Mouse (Mus musculus): ENCODE results near the gene Rusc2. TPM values are rescaled to one million over a fixed set of nuclear protein-coding genes. Genes with fewer than 3 reads are reported as not detected.

The Rusc2 gene
- total RNA-seq (2023; ENCODE audit: inconsistent age) = 1.0 to 1.5 TPM in 2 of 4 replicates, not detected in the others

DNA sequence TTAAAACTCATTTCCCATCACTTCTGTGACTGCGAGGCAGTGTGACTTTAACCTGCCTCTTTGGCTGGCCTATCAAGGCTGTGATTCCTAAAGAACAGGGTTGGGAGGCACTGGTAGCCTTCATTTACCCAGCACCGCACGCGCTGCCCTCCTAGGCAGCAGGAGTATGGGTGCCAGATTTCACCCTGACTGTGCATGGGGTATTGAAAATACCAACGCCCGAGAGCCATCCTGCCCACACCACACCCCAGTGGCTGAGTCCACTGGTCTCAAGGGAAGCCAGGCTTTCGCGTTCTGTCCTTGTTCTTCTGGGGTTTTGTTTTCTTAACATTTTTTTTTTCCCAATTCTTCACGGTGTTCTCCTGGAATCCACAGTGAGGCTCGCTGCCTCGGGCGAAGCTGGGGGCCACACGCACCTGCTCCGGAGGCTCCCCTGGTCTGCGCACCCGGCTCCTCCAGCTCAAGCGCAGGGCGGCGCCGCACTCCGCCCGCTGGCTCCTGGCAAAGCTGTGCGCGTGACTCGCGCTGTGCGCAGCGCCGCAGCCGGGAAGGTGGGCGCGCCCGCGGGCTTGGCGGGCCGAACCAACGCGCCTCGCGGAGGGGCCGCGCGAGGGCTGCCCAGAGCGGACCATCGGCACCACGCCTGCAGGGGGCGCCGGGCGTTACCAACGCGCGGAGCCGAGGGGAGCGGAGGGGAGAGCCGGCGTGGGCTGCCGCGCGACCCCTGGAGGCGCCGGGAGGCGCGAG, at the start of gene Rusc2:
Rusc2 (plus strand) TSS at position 572 of the 747 bp plus-strand sequence.

DNA sequence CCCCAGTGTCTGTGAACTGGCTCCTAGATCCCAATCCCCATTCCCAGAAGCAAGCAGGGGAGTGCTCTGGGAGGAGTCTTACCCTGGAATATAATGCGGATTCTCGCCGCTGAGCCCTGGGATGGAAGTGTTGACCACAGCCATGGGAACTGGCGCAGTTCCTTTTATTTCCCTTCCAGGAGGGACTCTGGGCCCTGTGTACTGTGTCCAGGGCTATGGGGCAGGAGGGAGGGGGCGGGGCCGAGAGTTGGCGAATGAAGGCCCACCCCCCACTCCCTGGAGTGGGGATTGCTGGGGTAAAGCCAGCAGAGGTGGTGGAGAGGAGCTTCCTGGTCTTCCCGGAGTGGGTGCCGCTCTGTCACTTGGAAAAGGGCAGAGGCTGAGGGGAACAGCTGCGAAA, 47.2 kb downstream of the Rusc2 start, which contains the start of gene Fam166b:
Fam166b (minus strand) TSS at position 189 of the 400 bp plus-strand sequence.

DNA sequence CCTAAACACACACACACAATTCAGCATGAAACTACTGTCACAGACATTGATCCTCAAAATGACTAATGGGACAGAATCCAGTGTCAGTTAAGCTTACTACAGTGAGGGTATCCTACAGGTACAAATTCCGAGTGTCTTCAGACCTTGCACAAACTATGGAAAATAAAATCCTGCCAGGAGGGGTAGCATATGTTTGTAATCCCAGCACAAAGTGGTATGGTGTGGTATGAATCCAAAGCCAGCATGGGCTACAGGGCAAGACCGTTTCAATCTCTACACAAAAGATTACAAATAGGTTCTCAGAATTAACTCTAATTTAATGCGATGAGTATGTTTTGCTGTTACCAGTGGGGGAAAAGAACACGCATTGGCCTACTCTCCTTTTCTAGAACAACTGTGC, 59.9 kb downstream of the Rusc2 start, which contains the start of gene Tesk1:
Tesk1 (plus strand) TSS at position 301 of the 400 bp plus-strand sequence.

DNA sequence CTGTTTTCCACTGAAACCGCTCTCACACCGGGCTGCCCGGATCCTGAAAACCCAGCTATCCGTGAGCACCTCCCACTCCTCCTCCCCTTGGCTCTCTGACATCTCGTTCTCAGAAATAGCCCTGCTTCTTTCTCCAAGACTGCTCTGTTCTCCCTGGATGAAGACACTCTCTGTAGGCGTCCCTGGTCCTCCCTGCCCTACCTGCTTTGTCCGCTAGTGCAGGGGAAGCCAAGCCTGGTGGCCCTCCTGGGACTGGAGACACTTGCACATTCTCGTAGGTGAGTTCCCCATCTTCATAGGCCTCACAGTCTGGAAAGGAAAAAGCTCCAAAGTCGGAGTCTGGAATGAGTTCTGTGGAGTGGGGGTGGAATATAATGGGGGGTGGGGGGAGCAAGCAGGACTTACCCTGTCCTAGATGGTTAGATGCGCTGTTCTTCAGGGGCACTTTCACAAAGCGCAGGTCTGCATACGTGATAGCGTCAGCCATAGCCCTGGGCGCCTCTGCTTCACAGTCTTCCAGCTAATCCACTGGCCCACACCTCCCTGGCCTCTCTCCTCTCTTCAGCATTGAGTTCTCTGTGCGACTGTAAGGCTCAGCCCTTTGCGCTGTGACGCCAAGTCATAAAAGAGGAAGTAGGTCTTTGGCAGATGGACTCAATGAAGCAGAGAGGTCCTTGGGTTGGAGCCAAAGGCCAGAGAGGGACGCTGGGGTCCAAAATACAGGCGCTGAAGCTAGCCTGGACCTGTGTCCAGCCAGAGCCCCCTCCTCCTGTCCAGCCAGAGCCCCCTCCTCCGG, 72.5 kb downstream of the Rusc2 start, which contains the start of gene Cd72:
Cd72 (minus strand) TSS at position 588 of the 796 bp plus-strand sequence.

Other genes starting within 250 kb of the Rusc2 start
- not detected in 4 replicates for gene Atp8b5, start 114.8 kb upstream of the Rusc2 start, total RNA-seq (2023; ENCODE audit: inconsistent age)
- gene Fam166b, start 47.2 kb downstream of the Rusc2 start, total RNA-seq (2023; ENCODE audit: inconsistent age) = not detected in 4 replicates
- 50.3 to 68.1 TPM (median 63.1 TPM) in 4 replicates for gene Tesk1, start 60.0 kb downstream of the Rusc2 start, total RNA-seq (2023; ENCODE audit: inconsistent age)
- gene Cd72, start 72.6 kb downstream of the Rusc2 start, total RNA-seq (2023; ENCODE audit: inconsistent age) = 506 to 604 TPM (median 560 TPM) in 4 replicates
- 10.9 to 17.2 TPM (median 13.9 TPM) in 4 replicates for gene Sit1, start 101.8 kb downstream of the Rusc2 start, total RNA-seq (2023; ENCODE audit: inconsistent age)
- 28.7 to 35.4 TPM (median 30.0 TPM) in 4 replicates for gene Ccdc107, start 110.9 kb downstream of the Rusc2 start, total RNA-seq (2023; ENCODE audit: inconsistent age)
- 1.3 to 3.6 TPM (median 2.6 TPM) in 4 replicates for gene Arhgef39, start 117.7 kb downstream of the Rusc2 start, total RNA-seq (2023; ENCODE audit: inconsistent age)
- gene Car9, start 125.0 kb downstream of the Rusc2 start, total RNA-seq (2023; ENCODE audit: inconsistent age) = 0.84 to 1.4 TPM in 2 of 4 replicates, not detected in the others
- gene Tpm2, start 141.8 kb downstream of the Rusc2 start, total RNA-seq (2023; ENCODE audit: inconsistent age) = 0.58 to 0.93 TPM (median 0.66 TPM) in 3 of 4 replicates, not detected in the other
- gene Creb3, start 180.4 kb downstream of the Rusc2 start, total RNA-seq (2023; ENCODE audit: inconsistent age) = 55.9 to 68.9 TPM (median 66.5 TPM) in 4 replicates
- 271 to 299 TPM (median 289 TPM) in 4 replicates for gene Tln1, start 180.7 kb downstream of the Rusc2 start, total RNA-seq (2023; ENCODE audit: inconsistent age)
- 41.6 to 56.1 TPM (median 42.0 TPM) in 4 replicates for gene Rgp1, start 196.7 kb downstream of the Rusc2 start, total RNA-seq (2023; ENCODE audit: inconsistent age)
- gene Gba2, start 196.9 kb downstream of the Rusc2 start, total RNA-seq (2023; ENCODE audit: inconsistent age) = 43.0 to 48.3 TPM (median 45.3 TPM) in 4 replicates
- gene Msmp, start 202.5 kb downstream of the Rusc2 start, total RNA-seq (2023; ENCODE audit: inconsistent age) = not detected in 4 replicates
- 0.80 to 4.4 TPM (median 1.3 TPM) in 4 replicates for gene Npr2, start 250.0 kb downstream of the Rusc2 start, total RNA-seq (2023; ENCODE audit: inconsistent age)

Measured in B cell, adult (primary cell).